Mouse (Mus musculus) frontal cortex, adult (tissue): ENCODE results near the gene Rpa1.
A peak's percentile ranks its signal among the peaks of the same experiment; 100 is the strongest.
"Not testable (repeated sequence)": the region's sequence is repeated elsewhere in the genome, so short reads cannot be mapped to it uniquely, and the experiment has no call there.

Experiments
- ATAC-seq: cut with Nextera tagmentation; 2 replicates; pipeline ENCODE4 v1.9.2; 2017; ENCODE audit warnings: mild to moderate bottlenecking, moderate library complexity, mixed read lengths; ENCODE audit not compliant: low TSS enrichment

Gene Rpa1

GRCm38 (mm10) chr11:75323326-75323737 is 24.8 kb downstream of the Rpa1 start:
- ATAC-seq = no peak

- ATAC-seq = no peak
Measured at GRCm38 (mm10) chr11:75319246-75319645, 28.9 kb downstream of the Rpa1 start.

GRCm38 (mm10) chr11:75318351-75319221 is 29.5 kb downstream of the Rpa1 start:
- ATAC-seq = no peak

GRCm38 (mm10) chr11:75313834-75314233 is 34.3 kb downstream of the Rpa1 start:
- peak; percentile 74; the same call in 1 of the 2 replicates for ATAC-seq

- peak; percentile 56; the same call in 1 of the 2 replicates for ATAC-seq
Measured at GRCm38 (mm10) chr11:75311751-75312150, 36.4 kb downstream of the Rpa1 start.

- ATAC-seq = no peak
Measured at GRCm38 (mm10) chr11:75310813-75311212, 37.3 kb downstream of the Rpa1 start.

GRCm38 (mm10) chr11:75308650-75309049 is 39.5 kb downstream of the Rpa1 start:
- ATAC-seq = peak; percentile 81

- ATAC-seq = no peak
Measured at GRCm38 (mm10) chr11:75304797-75305196, 43.3 kb downstream of the Rpa1 start.

GRCm38 (mm10) chr11:75300954-75301353 is 47.2 kb downstream of the Rpa1 start:
- ATAC-seq = no peak

- no peak for ATAC-seq
Measured at GRCm38 (mm10) chr11:75299786-75300185, 48.3 kb downstream of the Rpa1 start.

- no peak for ATAC-seq
Measured at GRCm38 (mm10) chr11:75298491-75298890, 49.6 kb downstream of the Rpa1 start.

- ATAC-seq = no peak
Measured at GRCm38 (mm10) chr11:75297631-75298030, 50.5 kb downstream of the Rpa1 start.

GRCm38 (mm10) chr11:75296406-75297005 is 51.6 kb downstream of the Rpa1 start:
- peak; percentile 60 for ATAC-seq

- ATAC-seq = not testable (repeated sequence)
Measured at GRCm38 (mm10) chr11:75295534-75295933, 52.6 kb downstream of the Rpa1 start.

- ATAC-seq = peak; percentile 29; the same call in 1 of the 2 replicates
Measured at GRCm38 (mm10) chr11:75294862-75295261, 53.3 kb downstream of the Rpa1 start.

- no peak for ATAC-seq
Measured at GRCm38 (mm10) chr11:75293852-75294361, 54.2 kb downstream of the Rpa1 start.

- ATAC-seq = no peak
Measured at GRCm38 (mm10) chr11:75292281-75292680, 55.8 kb downstream of the Rpa1 start.

- ATAC-seq = peak; percentile 45
Measured at GRCm38 (mm10) chr11:75291389-75292215, 56.5 kb downstream of the Rpa1 start.

GRCm38 (mm10) chr11:75290566-75291271 is 57.4 kb downstream of the Rpa1 start:
- ATAC-seq = peak; percentile 32

GRCm38 (mm10) chr11:75289120-75289519 is 59.0 kb downstream of the Rpa1 start:
- no peak for ATAC-seq

GRCm38 (mm10) chr11:75288517-75288916 is 59.6 kb downstream of the Rpa1 start:
- no peak for ATAC-seq
